Mouse (Mus musculus) CH12.LX (cell line): Measurements from ENCODE around the gene Sos2. TPM values are rescaled to one million over a fixed set of nuclear protein-coding genes. Genes with fewer than 3 reads are reported as not detected.

Source experiments
- DNase-seq: peaks from one replicate; pipeline ENCODE4 v3.0.0-alpha.2; 2013; ENCODE audit errors: extremely low read depth
- H3K27ac ChIP-seq: 2 replicates; pipeline ENCODE4 v1.5.1; 2012; ENCODE audit warnings: low read depth, mild to moderate bottlenecking, control low read depth, moderate library complexity; ENCODE audit not compliant: insufficient read depth
- H3K27me3 ChIP-seq: replicated peaks from 2 replicates; pipeline ENCODE3; 2012; ENCODE audit warnings: inconsistent platforms
- H3K36me3 ChIP-seq, 2 experiments: replicated peaks in 1 of 2; 2 replicates each; pipeline versions ENCODE3 to v1.6.1; 2012; ENCODE audit warnings: inconsistent platforms in 1 of 2, low read length in 1 of 2, mild to moderate bottlenecking in 1 of 2, mixed read lengths in 1 of 2, moderate library complexity in 1 of 2; ENCODE audit not compliant: control insufficient read depth in 1 of 2, insufficient read depth in 1 of 2
- H3K4me1 ChIP-seq, 2 experiments: 2 replicates each; pipeline ENCODE4 v1.6.1; 2012; ENCODE audit warnings: inconsistent platforms in 1 of 2, moderate library complexity in 1 of 2; ENCODE audit not compliant: insufficient read depth in 2 of 2, control insufficient read depth in 1 of 2
- H3K4me2 ChIP-seq: 2 replicates; pipeline ENCODE4 v1.6.1; 2012; ENCODE audit warnings: low read depth, mild to moderate bottlenecking, control low read depth; ENCODE audit not compliant: poor library complexity, insufficient read depth, severe bottlenecking
- H3K4me3 ChIP-seq, 3 experiments: fragments of 150-350 bp in 1 of 3; sonication (generic) in 1 of 3; replicated peaks in 1 of 3; 2 replicates each; pipeline versions ENCODE3 to v1.5.1; 2011 to 2012; ENCODE audit warnings: low read depth in 2 of 3, low read length in 2 of 3, mild to moderate bottlenecking in 2 of 3, moderate library complexity in 2 of 3, control low read depth in 1 of 3, improper control_type of control experiment in 1 of 3, inconsistent platforms in 1 of 3, mixed read lengths in 1 of 3; ENCODE audit not compliant: poor library complexity in 1 of 3
- H3K79me2 ChIP-seq: replicated peaks from 2 replicates; pipeline ENCODE4 v1.6.1; 2012; ENCODE audit warnings: mild to moderate bottlenecking, moderate library complexity; ENCODE audit not compliant: control insufficient read depth, poor library complexity, insufficient read depth, severe bottlenecking; ENCODE audit errors: extremely low read depth
- H3K9ac ChIP-seq: 2 replicates; pipeline ENCODE4 v1.6.1; 2012; ENCODE audit warnings: low read depth, mild to moderate bottlenecking, control low read depth, moderate library complexity; ENCODE audit not compliant: insufficient read depth
- H3K9me3 ChIP-seq: replicated peaks from 2 replicates; pipeline ENCODE3; 2012; ENCODE audit warnings: low read length, inconsistent platforms, mixed read lengths
- BHLHE40 ChIP-seq: IDR thresholded peaks from 2 replicates; pipeline ENCODE4 v1.6.1; 2011; ENCODE audit warnings: mild to moderate bottlenecking, low read depth, low read length, improper control_type of control experiment
- CHD1 ChIP-seq: IDR thresholded peaks from 2 replicates; pipeline ENCODE4 v1.6.1; 2012; ENCODE audit warnings: low read depth, low read length, improper control_type of control experiment, inconsistent platforms
- CHD2 ChIP-seq: IDR thresholded peaks from 2 replicates; pipeline ENCODE4 v1.6.1; 2011; ENCODE audit warnings: low read length, improper control_type of control experiment
- CTCF ChIP-seq, 2 experiments: IDR thresholded peaks in 1 of 2; conservative IDR thresholded peaks in 1 of 2; 2 replicates each; pipeline ENCODE4 v1.5.1; 2011 to 2012; ENCODE audit warnings: low read depth in 2 of 2, low read length in 2 of 2, improper control_type of control experiment in 1 of 2, inconsistent platforms in 1 of 2, mild to moderate bottlenecking in 1 of 2, moderate library complexity in 1 of 2
- ELF1 ChIP-seq: IDR thresholded peaks from 2 replicates; pipeline ENCODE4 v1.6.1; 2014; ENCODE audit warnings: low read depth, mild to moderate bottlenecking, inconsistent platforms, low read length, improper control_type of control experiment
- EP300 ChIP-seq: IDR thresholded peaks from 2 replicates; pipeline ENCODE4 v1.6.1; 2011; ENCODE audit warnings: low read length, improper control_type of control experiment
- ETS1 ChIP-seq: conservative IDR thresholded peaks from 2 replicates; pipeline ENCODE4 v1.6.1; 2012; ENCODE audit warnings: low read depth, mild to moderate bottlenecking, inconsistent platforms, low read length, improper control_type of control experiment, moderate library complexity
- GABPA ChIP-seq: IDR thresholded peaks from 2 replicates; pipeline ENCODE4 v1.6.1; 2012; ENCODE audit warnings: low read depth, low read length, improper control_type of control experiment, inconsistent platforms; ENCODE audit not compliant: insufficient replicate concordance
- IRF4 ChIP-seq: IDR thresholded peaks from 2 replicates; pipeline ENCODE4 v1.6.1; 2014; ENCODE audit warnings: low read depth, mild to moderate bottlenecking, inconsistent platforms, low read length, improper control_type of control experiment
- JUN ChIP-seq: IDR thresholded peaks from 2 replicates; pipeline ENCODE4 v1.6.1; 2011; ENCODE audit warnings: low read depth, mild to moderate bottlenecking, low read length, improper control_type of control experiment, moderate library complexity; ENCODE audit not compliant: insufficient read depth
- JUND ChIP-seq: conservative IDR thresholded peaks from 2 replicates; pipeline ENCODE4 v1.6.1; 2011; ENCODE audit warnings: low read depth, low read length, improper control_type of control experiment
- KAT2A ChIP-seq: IDR thresholded peaks from 2 replicates; pipeline ENCODE4 v1.6.1; 2012; ENCODE audit warnings: low read length, improper control_type of control experiment, inconsistent platforms; ENCODE audit not compliant: insufficient replicate concordance
- MAX ChIP-seq: IDR thresholded peaks from 2 replicates; pipeline ENCODE4 v1.6.1; 2011; ENCODE audit warnings: low read length, improper control_type of control experiment
- MAZ ChIP-seq: IDR thresholded peaks from 2 replicates; pipeline ENCODE4 v1.6.1; 2012; ENCODE audit warnings: low read depth, mild to moderate bottlenecking, inconsistent platforms, low read length, improper control_type of control experiment, moderate library complexity
- MEF2A ChIP-seq: IDR thresholded peaks from 2 replicates; pipeline ENCODE4 v1.6.1; 2014; ENCODE audit warnings: low read depth, mild to moderate bottlenecking, inconsistent platforms, low read length, improper control_type of control experiment, borderline replicate concordance
- MYC ChIP-seq: IDR thresholded peaks from 2 replicates; pipeline ENCODE4 v1.6.1; 2011; ENCODE audit warnings: low read depth, mild to moderate bottlenecking, improper control_type of control experiment, low read length
- NELFE ChIP-seq: IDR thresholded peaks from 2 replicates; pipeline ENCODE4 v1.6.1; 2011; ENCODE audit warnings: low read depth, low read length, improper control_type of control experiment
- PAX5 ChIP-seq: IDR thresholded peaks from 2 replicates; pipeline ENCODE4 v1.6.1; 2012; ENCODE audit warnings: low read length, inconsistent platforms, mixed read lengths
- RCOR1 ChIP-seq: conservative IDR thresholded peaks from 2 replicates; pipeline ENCODE4 v1.6.1; 2012; ENCODE audit warnings: low read depth, mild to moderate bottlenecking, inconsistent platforms, low read length, improper control_type of control experiment
- SIN3A ChIP-seq: IDR thresholded peaks from 2 replicates; pipeline ENCODE4 v1.6.1; 2012; ENCODE audit warnings: low read length, improper control_type of control experiment, inconsistent platforms
- SMC3 ChIP-seq: IDR thresholded peaks from 2 replicates; pipeline ENCODE4 v1.6.1; 2011; ENCODE audit warnings: low read depth, low read length, improper control_type of control experiment
- TBP ChIP-seq: conservative IDR thresholded peaks from 2 replicates; pipeline ENCODE4 v1.6.1; 2011; ENCODE audit warnings: low read depth, low read length, improper control_type of control experiment
- TCF12 ChIP-seq: IDR thresholded peaks from 2 replicates; pipeline ENCODE4 v1.6.1; 2014; ENCODE audit warnings: low read depth, mild to moderate bottlenecking, inconsistent platforms, low read length, improper control_type of control experiment
- ZKSCAN1 ChIP-seq: IDR thresholded peaks from 2 replicates; pipeline ENCODE4 v1.6.1; 2012; ENCODE audit warnings: low read depth, inconsistent platforms, low read length, improper control_type of control experiment, borderline replicate concordance
- ZMIZ1 ChIP-seq: IDR thresholded peaks from 2 replicates; pipeline ENCODE4 v1.6.1; 2012; ENCODE audit warnings: low read depth, mild to moderate bottlenecking, inconsistent platforms, low read length, improper control_type of control experiment
- dilution Hi-C: fragments of 300-500 bp; cut with MboI; formaldehyde crosslinking; loops from 2 replicates; pipeline ENCODE4 v1.14.3; 2020; ENCODE audit warnings: low sequenced_read_pairs; ENCODE audit not compliant: extremely low pct_unique_long_range_greater_than_20kb, extremely low pct_ligation_motif_present
- in situ Hi-C: fragments of 300-500 bp; cut with MboI; formaldehyde crosslinking; loops from 3 replicates; pipeline ENCODE4 v1.14.3; 2019; ENCODE audit warnings: low sequenced_read_pairs, low pct_ligation_motif_present, low pct_unique_long_range_greater_than_20kb, mixed read lengths
- polyA plus RNA-seq: library from polyadenylated mRNA; unstranded; fragments of >175 nt; gene quantifications from 2 replicates; pipeline ENCODE4 v1.2.1, GENCODE M21; 2012; ENCODE audit warnings: low read depth; ENCODE audit not compliant: insufficient read length
- total RNA-seq, 2 experiments: library from RNA; depleted of rRNA; stranded (reverse); fragments of 300-350 nt in 1 of 2; fragments of >200 nt in 1 of 2; gene quantifications; 2 replicates each; pipeline ENCODE4 v1.2.3; 2012 to 2014

Gene Sos2
- total and polyA plus RNA-seq, 3 experiments = 7.9 to 10.3 (median 9.6) TPM

- peak overlapping the region; percentile 84 for H3K4me2 ChIP-seq
- H3K4me3 ChIP-seq = peak overlapping the region; percentile 9 to 27 (median 25)
- H3K36me3 ChIP-seq = no peaks in the 10 kb centered on the region
- peak overlapping the region; percentile 48 for H3K9ac ChIP-seq
- peaks cover 28 to 76% of the 10 kb centered on the region in 2 experiments for H3K4me1 ChIP-seq
- peaks cover 12% of the 10 kb centered on the region for H3K9me3 ChIP-seq
- H3K27me3 ChIP-seq = no peaks in the 10 kb centered on the region
- in situ Hi-C loops (loop anchor here (5.0 kb wide), 1 partner anchor 166 kb away; the partner anchor contains the start of genes Arf6 and Gm9887), dilution Hi-C loops (no loop called here)
- peak overlapping the region; percentile 96 for H3K27ac ChIP-seq
- H3K79me2 ChIP-seq = no peaks in the 10 kb centered on the region
- peak; percentile 93 for TF ChIP-seq EP300
- TF ChIP-seq PAX5 = no peak
- TF ChIP-seq JUN = peak; percentile 60
- TF ChIP-seq CHD1 = peak; percentile 97
- no peak for TF ChIP-seq KAT2A
- 0 out of 2 replicates have a peak, but pooled peaks have one; percentile 37 for TF ChIP-seq MYC
- TF ChIP-seq NELFE = 0 out of 2 replicates have a peak, but pooled peaks have one; percentile 11
- TF ChIP-seq GABPA = no peak
- TF ChIP-seq MEF2A = peak; percentile 99
- TF ChIP-seq IRF4 = peak; percentile 90
- peak; percentile 30; the same call in 1 of the 2 replicates for TF ChIP-seq MAX
- peak; percentile 95 for TF ChIP-seq ETS1
- TF ChIP-seq ZMIZ1 = no peak
- TF ChIP-seq SIN3A = peak; percentile 83; the same call in 1 of the 2 replicates
- TF ChIP-seq CHD2 = peak; percentile 78; the same call in 1 of the 2 replicates
- TF ChIP-seq TCF12 = peak; percentile 86
- no peak for TF ChIP-seq ZKSCAN1
- 0 out of 2 replicates have a peak, but pooled peaks have one; percentile 41 for TF ChIP-seq TBP
- TF ChIP-seq MAZ = peak; percentile 38; the same call in 1 of the 2 replicates
- peak; percentile 21; the same call in 1 of the 2 replicates for TF ChIP-seq RCOR1
- peak; percentile 49; the same call in 1 of the 2 replicates for TF ChIP-seq JUND
- TF ChIP-seq CTCF (conservative IDR thresholded peaks at IDR 0.05 in 1 of 2, IDR thresholded peaks at IDR 0.05 in 1 of 2; ENCODE audit: low read depth in 2 of 2, low read length in 2 of 2) = no peak
- peak; percentile 87 for TF ChIP-seq BHLHE40
- TF ChIP-seq ELF1 = peak; percentile 51; the same call in 1 of the 2 replicates
- peak; percentile 29; the same call in 1 of the 2 replicates for TF ChIP-seq SMC3
- TF ChIP-seq, all 38 proteins: peak for 19
- peak; percentile 84 for DNase-seq
Measured at GRCm38 (mm10) chr12:69537675-69538361, 143.8 kb downstream of the Sos2 start.
